In the genomic region with DNA sequence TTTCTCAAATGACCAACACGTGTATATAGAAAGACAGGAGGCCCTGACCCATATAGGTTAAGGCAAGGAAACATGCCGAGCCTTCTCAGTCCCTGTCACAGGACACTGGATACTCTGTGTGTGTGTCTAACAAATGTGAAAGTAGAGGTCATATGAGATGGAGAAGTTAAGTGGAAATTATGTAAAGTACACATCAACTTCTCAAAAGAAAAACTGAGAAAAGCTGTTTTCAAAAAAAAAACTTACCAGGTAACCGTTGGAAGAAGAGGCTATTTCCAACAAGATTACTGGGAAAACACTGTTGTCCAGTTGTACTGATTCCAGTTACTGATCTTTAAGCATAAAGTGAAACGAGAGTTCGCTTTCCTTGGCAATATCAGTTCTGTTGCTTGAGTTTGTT, we compare ENCODE assay signal across 7 mouse cellular contexts. TPM values are rescaled to one million over a fixed set of nuclear protein-coding genes. Genes with fewer than 3 reads are reported as not detected.
A peak's percentile ranks its signal among the peaks of the same experiment; 100 is the strongest.
DNase-seq lines count a peak whose midpoint lies in the region; ATAC-seq and TF ChIP-seq lines count a peak whose summit lies in the region.

No protein-coding gene starts in this region.

- H3K9me3 ChIP-seq in limb, embryonic 13.5 days: no peaks in the 10 kb centered on the region
- no peaks in the 10 kb centered on the region for H3K9me3 ChIP-seq in neural tube, embryonic 14.5 days (ENCODE audit: control insufficient read depth, low read length)

- H3K27ac ChIP-seq in layer of hippocampus, adult 2 months: peak overlapping the region; percentile 94; the same call in 1 of the 2 replicates
- no peak overlapping the region for H3K27ac ChIP-seq in embryonic fibroblast, embryonic 13.5 days (ENCODE audit: insufficient read depth, low read length)
- H3K27ac ChIP-seq in limb, embryonic 13.5 days: peak overlapping the region; percentile 97; the same call in 1 of the 2 replicates
- H3K27ac ChIP-seq in neural tube, embryonic 14.5 days (ENCODE audit: low read depth, low read length): no peak overlapping the region

- DNase-seq in layer of hippocampus, adult 2 months (ENCODE audit: low spot score in 2 of 2): peak in 1 of 2 experiments; percentile 3
- no peak for DNase-seq in layer of hippocampus, adult 9-11 months
- no peak for DNase-seq in cerebellum, adult 9-11 months
- no peak for DNase-seq in thymus, postnatal 0 days (ENCODE audit: low spot score)

- 92% methylated on average over 5 of the region's 5 CpGs for WGBS in limb, embryonic 13.5 days
- WGBS in neural tube, embryonic 14.5 days: 93% methylated on average over 5 of the region's 5 CpGs

- H3K4me2 ChIP-seq in limb, embryonic 13.5 days (replicated peaks): peak overlapping the region; percentile 88
- peak overlapping the region; percentile 91 for H3K4me2 ChIP-seq in neural tube, embryonic 14.5 days (ENCODE audit: low read depth, low read length)

- no peak overlapping the region; the same call in 1 of the 2 replicates for H3K4me3 ChIP-seq in layer of hippocampus, adult 2 months
- peak overlapping the region; percentile 67; the same call in 1 of the 2 replicates for H3K4me3 ChIP-seq in embryonic fibroblast, embryonic 13.5 days (ENCODE audit: insufficient read depth, low read length)
- H3K4me3 ChIP-seq in limb, embryonic 13.5 days: peak overlapping the region; percentile 66
- H3K4me3 ChIP-seq in neural tube, embryonic 14.5 days (ENCODE audit: low read depth, low read length): peak overlapping the region; percentile 96; the same call in 1 of the 2 replicates

- peaks cover 36% of the 10 kb centered on the region for H3K36me3 ChIP-seq in limb, embryonic 13.5 days
- H3K36me3 ChIP-seq in neural tube, embryonic 14.5 days (ENCODE audit: control insufficient read depth, insufficient read depth, low read length): no peaks in the 10 kb centered on the region

- H3K9ac ChIP-seq in limb, embryonic 13.5 days: no peak overlapping the region
- no peak overlapping the region for H3K9ac ChIP-seq in neural tube, embryonic 14.5 days (replicated peaks; ENCODE audit: low read depth, low read length)

- no peak for ATAC-seq in limb, embryonic 13.5 days (ENCODE audit: low FRiP score, low read depth)
- ATAC-seq in neural tube, embryonic 14.5 days (ENCODE audit: low read depth): no peak

- no peak for TF ChIP-seq POLR2A in embryonic fibroblast, embryonic 13.5 days (IDR thresholded peaks at IDR 0.05; ENCODE audit: low read depth, low read length)

- TF ChIP-seq CTCF in layer of hippocampus, adult 2 months (conservative IDR thresholded peaks at IDR 0.05): no peak
- TF ChIP-seq CTCF in embryonic fibroblast, embryonic 13.5 days (IDR thresholded peaks at IDR 0.05; ENCODE audit: borderline replicate concordance, insufficient read depth, low read length): no peak

- H3K4me1 ChIP-seq in embryonic fibroblast, embryonic 13.5 days (ENCODE audit: control insufficient read depth, insufficient read depth, low read length): peaks cover 4% of the 10 kb centered on the region
- H3K4me1 ChIP-seq in limb, embryonic 13.5 days: peaks cover 12% of the 10 kb centered on the region
- 0 out of 2 replicates have a peak, but pooled peaks cover 2% of the 10 kb centered on the region for H3K4me1 ChIP-seq in neural tube, embryonic 14.5 days (ENCODE audit: control insufficient read depth, insufficient read depth, low read length)

- H3K27me3 ChIP-seq in limb, embryonic 13.5 days: no peaks in the 10 kb centered on the region
- no peaks in the 10 kb centered on the region for H3K27me3 ChIP-seq in neural tube, embryonic 14.5 days (ENCODE audit: control insufficient read depth, insufficient read depth, low read length)

RNA-seq across cellular contexts. Expression of gene Cnbd2, which starts 1.2 kb away (rescaled TPM):
- total RNA-seq in layer of hippocampus, adult 2 months (2021): 1 to 10 TPM; 5.1 to 5.4 TPM
- 1.3 and 3.4 TPM in 2 replicates for polyA plus RNA-seq in embryonic fibroblast, embryonic 13.5 days (2011; ENCODE audit: insufficient read length, low read depth, missing spikeins)
- 3.9 and 4.4 TPM in 2 replicates for polyA plus RNA-seq in limb, embryonic 13.5 days (2015; fragmentation: Nextera tagmentation; extraction: Ambion mirVana)
- 7.8 and 8.0 TPM in 2 replicates for polyA plus RNA-seq in neural tube, embryonic 14.5 days (2014; fragmentation: Nextera tagmentation; extraction: Ambion mirVana)
- 10.3 and 12.2 TPM in 2 replicates for polyA plus RNA-seq in thymus, postnatal 0 days (2015; fragmentation: Nextera tagmentation; extraction: Ambion mirVana)

RNA-seq across cellular contexts. Expression of gene Scand1, which starts 1.6 kb away (rescaled TPM):
- total RNA-seq in layer of hippocampus, adult 2 months (2021): 10 to 100 TPM; 86.5 to 97.6 TPM
- 16.3 and 23.3 TPM in 2 replicates for polyA plus RNA-seq in embryonic fibroblast, embryonic 13.5 days (2011; ENCODE audit: insufficient read length, low read depth, missing spikeins)
- 69.6 and 70.4 TPM in 2 replicates for polyA plus RNA-seq in limb, embryonic 13.5 days (2015; fragmentation: Nextera tagmentation; extraction: Ambion mirVana)
- polyA plus RNA-seq in neural tube, embryonic 14.5 days (2014; fragmentation: Nextera tagmentation; extraction: Ambion mirVana): 98.0 and 98.8 TPM in 2 replicates
- polyA plus RNA-seq in thymus, postnatal 0 days (2015; fragmentation: Nextera tagmentation; extraction: Ambion mirVana): 176 and 184 TPM in 2 replicates

Comparison
In these comparisons a context has a peak if more than half of its experiments do, and no peak if none do; other contexts are left out.
1. H3K27ac ChIP-seq: peak in layer of hippocampus, adult 2 months (single experiment) and limb, embryonic 13.5 days (single experiment); none in embryonic fibroblast, embryonic 13.5 days (single experiment) and neural tube, embryonic 14.5 days (single experiment).